Mouse (Mus musculus): Measurements from ENCODE around the gene Frat2. TPM values are rescaled to one million over a fixed set of nuclear protein-coding genes. Genes with fewer than 3 reads are reported as not detected.
A peak's percentile ranks its signal among the peaks of the same experiment; 100 is the strongest.
"Not testable (repeated sequence)": the region's sequence is repeated elsewhere in the genome, so short reads cannot be mapped to it uniquely, and the experiment has no call there.

Frat2 gene
- polyA plus RNA-seq, 2 experiments: 3.4 to 5.2 TPM

- peaks cover 8% of the 10 kb centered on the region for H3K36me3 ChIP-seq (replicated peaks; ENCODE audit: control insufficient read depth, insufficient read depth, low read depth)
- no peak for TF ChIP-seq EP300 (IDR thresholded peaks at IDR 0.05; ENCODE audit: low read depth)
- TF ChIP-seq CTCF (IDR thresholded peaks at IDR 0.05; ENCODE audit: low read depth): no peak
- no peak overlapping the region for H3K4me3 ChIP-seq (ENCODE audit: insufficient read depth in 1 of 2, low read depth in 2 of 2, low read length in 2 of 2)
These were observed 40.3 kb upstream of the Frat2 start for GRCm38 (mm10) chr19:41888191-41888590.

GRCm38 (mm10) chr19:41883882-41884281, 36.0 kb upstream of the Frat2 start:
- no peaks in the 10 kb centered on the region for H3K9me3 ChIP-seq (ENCODE audit: control insufficient read depth, low read length)
- no peak overlapping the region for H3K9ac ChIP-seq (replicated peaks)
- no peaks in the 10 kb centered on the region for H3K27me3 ChIP-seq (ENCODE audit: control insufficient read depth, insufficient read depth, low read length)
- WGBS (ENCODE audit: insufficient replicate concordance): 79% methylated on average over 9 of the region's 9 CpGs
- H3K4me3 ChIP-seq (ENCODE audit: insufficient read depth in 1 of 2, low read depth in 2 of 2, low read length in 2 of 2): no peak overlapping the region
- H3K4me1 ChIP-seq (replicated peaks; ENCODE audit: control insufficient read depth in 2 of 2, insufficient read depth in 2 of 2, low read length in 1 of 2): no peaks in the 10 kb centered on the region
- no peak for DNase-seq (ENCODE audit: low read depth in 3 of 3, low spot score in 3 of 3)
- H3K36me3 ChIP-seq (replicated peaks; ENCODE audit: control insufficient read depth, insufficient read depth, low read depth): peaks cover 6% of the 10 kb centered on the region
- H3K4me2 ChIP-seq (ENCODE audit: low read depth): no peak overlapping the region
- TF ChIP-seq CTCF (IDR thresholded peaks at IDR 0.05; ENCODE audit: low read depth) (no peak), EP300 (IDR thresholded peaks at IDR 0.05; ENCODE audit: low read depth) (no peak)
- no peak for ATAC-seq (ENCODE audit: insufficient read depth)
- no peak overlapping the region for H3K27ac ChIP-seq

More at GRCm38 (mm10) chr19:41888191-41888590, 40.3 kb upstream of the Frat2 start:
- Histone ChIP-seq H3K27ac (no peak overlapping the region), H3K9ac (replicated peaks) (no peak overlapping the region), H3K4me1 (replicated peaks; ENCODE audit: control insufficient read depth in 2 of 2, insufficient read depth in 2 of 2, low read length in 1 of 2) (no peaks in the 10 kb centered on the region), H3K9me3 (ENCODE audit: control insufficient read depth, low read length) (no peaks in the 10 kb centered on the region), H3K4me2 (ENCODE audit: low read depth) (no peak overlapping the region), H3K27me3 (ENCODE audit: control insufficient read depth, insufficient read depth, low read length) (no peaks in the 10 kb centered on the region)
- DNase-seq (ENCODE audit: low read depth in 3 of 3, low spot score in 3 of 3) (peak in 2 of 3 experiments; percentile 82 to 87), ATAC-seq (ENCODE audit: insufficient read depth) (no peak)

- no peaks in the 10 kb centered on the region for H3K27me3 ChIP-seq (ENCODE audit: control insufficient read depth, insufficient read depth, low read length)
- H3K4me2 ChIP-seq (ENCODE audit: low read depth): no peak overlapping the region
- peaks cover 5% of the 10 kb centered on the region for H3K36me3 ChIP-seq (replicated peaks; ENCODE audit: control insufficient read depth, insufficient read depth, low read depth)
- H3K9ac ChIP-seq (replicated peaks): no peak overlapping the region
- WGBS (ENCODE audit: insufficient replicate concordance): 80% methylated on average over 4 of the region's 4 CpGs
- H3K9me3 ChIP-seq (ENCODE audit: control insufficient read depth, low read length): no peaks in the 10 kb centered on the region
- ATAC-seq (ENCODE audit: insufficient read depth) (no peak), DNase-seq (ENCODE audit: low read depth in 3 of 3, low spot score in 3 of 3) (no peak)
- TF ChIP-seq CTCF (IDR thresholded peaks at IDR 0.05; ENCODE audit: low read depth) (no peak), EP300 (IDR thresholded peaks at IDR 0.05; ENCODE audit: low read depth) (no peak)
- H3K4me3 ChIP-seq (ENCODE audit: insufficient read depth in 1 of 2, low read depth in 2 of 2, low read length in 2 of 2): no peak overlapping the region
- no peaks in the 10 kb centered on the region for H3K4me1 ChIP-seq (replicated peaks; ENCODE audit: control insufficient read depth in 2 of 2, insufficient read depth in 2 of 2, low read length in 1 of 2)
- H3K27ac ChIP-seq: no peak overlapping the region
These were observed 33.9 kb upstream of the Frat2 start for GRCm38 (mm10) chr19:41881842-41882241.

- Histone ChIP-seq H3K9me3 (ENCODE audit: control insufficient read depth, low read length) (no peaks in the 10 kb centered on the region), H3K36me3 (replicated peaks; ENCODE audit: control insufficient read depth, insufficient read depth, low read depth) (peaks cover 12% of the 10 kb centered on the region), H3K4me2 (ENCODE audit: low read depth) (no peak overlapping the region), H3K27ac (no peak overlapping the region), H3K4me3 (ENCODE audit: insufficient read depth in 1 of 2, low read depth in 2 of 2, low read length in 2 of 2) (no peak overlapping the region), H3K9ac (replicated peaks) (no peak overlapping the region), H3K27me3 (ENCODE audit: control insufficient read depth, insufficient read depth, low read length) (no peaks in the 10 kb centered on the region), H3K4me1 (replicated peaks; ENCODE audit: control insufficient read depth in 2 of 2, insufficient read depth in 2 of 2, low read length in 1 of 2) (no peaks in the 10 kb centered on the region)
- TF ChIP-seq EP300 (IDR thresholded peaks at IDR 0.05; ENCODE audit: low read depth) (no peak), CTCF (IDR thresholded peaks at IDR 0.05; ENCODE audit: low read depth) (no peak)
- ATAC-seq (ENCODE audit: insufficient read depth) (no peak), DNase-seq (ENCODE audit: low read depth in 3 of 3, low spot score in 3 of 3) (no peak)
- WGBS (ENCODE audit: insufficient replicate concordance): 79% methylated on average over 14 of the region's 14 CpGs
These were observed 26.4 kb upstream of the Frat2 start for GRCm38 (mm10) chr19:41874356-41874755.

- H3K9ac ChIP-seq (replicated peaks): no peak overlapping the region
- 66% methylated on average over 2 of the region's 2 CpGs for WGBS (ENCODE audit: insufficient replicate concordance)
- H3K4me2 ChIP-seq (ENCODE audit: low read depth): no peak overlapping the region
- no peaks in the 10 kb centered on the region for H3K27me3 ChIP-seq (ENCODE audit: control insufficient read depth, insufficient read depth, low read length)
- ATAC-seq (ENCODE audit: insufficient read depth) (no peak), DNase-seq (ENCODE audit: low read depth in 3 of 3, low spot score in 3 of 3) (no peak)
- H3K27ac ChIP-seq: no peak overlapping the region
- H3K4me1 ChIP-seq (replicated peaks; ENCODE audit: control insufficient read depth in 2 of 2, insufficient read depth in 2 of 2, low read length in 1 of 2): no peaks in the 10 kb centered on the region
- H3K4me3 ChIP-seq (ENCODE audit: insufficient read depth in 1 of 2, low read depth in 2 of 2, low read length in 2 of 2): no peak overlapping the region
- no peaks in the 10 kb centered on the region for H3K9me3 ChIP-seq (ENCODE audit: control insufficient read depth, low read length)
- peaks cover 20% of the 10 kb centered on the region for H3K36me3 ChIP-seq (replicated peaks; ENCODE audit: control insufficient read depth, insufficient read depth, low read depth)
- TF ChIP-seq EP300 (IDR thresholded peaks at IDR 0.05; ENCODE audit: low read depth): no peak
- no peak for TF ChIP-seq CTCF (IDR thresholded peaks at IDR 0.05; ENCODE audit: low read depth)
These were observed 24.4 kb upstream of the Frat2 start for GRCm38 (mm10) chr19:41872285-41872684.

GRCm38 (mm10) chr19:41869946-41870345, 22.0 kb upstream of the Frat2 start:
- peaks cover 19% of the 10 kb centered on the region for H3K36me3 ChIP-seq (replicated peaks; ENCODE audit: control insufficient read depth, insufficient read depth, low read depth)
- H3K27ac ChIP-seq; H3K4me3 ChIP-seq (ENCODE audit: insufficient read depth in 1 of 2, low read depth in 2 of 2, low read length in 2 of 2); H3K27me3 ChIP-seq (ENCODE audit: control insufficient read depth, insufficient read depth, low read length); H3K4me2 ChIP-seq (ENCODE audit: low read depth); H3K4me1 ChIP-seq (replicated peaks; ENCODE audit: control insufficient read depth in 2 of 2, insufficient read depth in 2 of 2, low read length in 1 of 2); ATAC-seq (ENCODE audit: insufficient read depth); H3K9ac ChIP-seq (replicated peaks); H3K9me3 ChIP-seq (ENCODE audit: control insufficient read depth, low read length); DNase-seq (ENCODE audit: low read depth in 3 of 3, low spot score in 3 of 3): not testable (repeated sequence)
- WGBS (ENCODE audit: insufficient replicate concordance): 80% methylated on average over 5 of the region's 5 CpGs
